Mouse (Mus musculus) adrenal gland, adult 2 months (tissue): ENCODE measurements around the gene Hs3st3a1. TPM values are rescaled to one million over a fixed set of nuclear protein-coding genes. Genes with fewer than 3 reads are reported as not detected.
A peak's percentile ranks its signal among the peaks of the same experiment; 100 is the strongest.

ENCODE experiments used
- DNase-seq: peaks from one replicate; pipeline ENCODE4 v3.0.0; 2021
- polyA plus RNA-seq: library from polyadenylated mRNA; depleted of rRNA; stranded (reverse); fragments of >200 nt; gene quantifications from 2 replicates; pipeline ENCODE4 v1.2.3, GENCODE M21; 2012
- total RNA-seq, 2 experiments: library from RNA; stranded (reverse); gene quantifications; 2 replicates each; pipeline ENCODE4 v1.2.3; 2021

Gene Hs3st3a1
- total and polyA plus RNA-seq, 3 experiments = 0.17 to 0.48 (median 0.26) TPM

- DNase-seq = no peak
These were observed 54.7 kb downstream of the Hs3st3a1 start for GRCm38 (mm10) chr11:64489587-64490433.

GRCm38 (mm10) chr11:64494448-64494847, 59.3 kb downstream of the Hs3st3a1 start:
- no peak for DNase-seq

GRCm38 (mm10) chr11:64495935-64496334, 60.8 kb downstream of the Hs3st3a1 start:
- peak; percentile 27 for DNase-seq

DNA sequence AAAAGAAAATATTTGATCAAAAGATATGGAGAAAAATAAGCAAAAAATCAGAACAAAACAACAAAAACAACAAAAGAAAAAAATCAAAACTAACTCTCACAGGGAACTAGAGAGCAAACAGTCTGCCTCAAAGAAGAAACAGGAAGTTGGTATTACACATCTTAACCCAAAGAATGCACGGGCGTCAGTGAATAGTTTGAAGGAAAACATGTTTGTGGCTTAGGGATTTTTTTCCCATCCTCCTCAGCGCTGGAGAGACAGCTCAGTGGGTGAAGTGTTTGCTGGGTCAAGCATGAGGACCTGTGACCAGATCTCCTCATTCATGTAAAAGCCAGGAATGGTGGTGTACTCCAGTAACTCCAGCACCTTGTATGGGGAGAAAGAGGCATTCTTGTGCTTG, 61.5 kb downstream of the Hs3st3a1 start:
- DNase-seq = no peak

- DNase-seq = no peak
These were observed 65.5 kb downstream of the Hs3st3a1 start for GRCm38 (mm10) chr11:64500536-64501112.

- no peak for DNase-seq
These were observed 67.9 kb downstream of the Hs3st3a1 start for GRCm38 (mm10) chr11:64503040-64503439.

GRCm38 (mm10) chr11:64505924-64506323, 70.8 kb downstream of the Hs3st3a1 start:
- no peak for DNase-seq

- DNase-seq = no peak
These were observed 71.9 kb downstream of the Hs3st3a1 start for GRCm38 (mm10) chr11:64507024-64507423.

DNA sequence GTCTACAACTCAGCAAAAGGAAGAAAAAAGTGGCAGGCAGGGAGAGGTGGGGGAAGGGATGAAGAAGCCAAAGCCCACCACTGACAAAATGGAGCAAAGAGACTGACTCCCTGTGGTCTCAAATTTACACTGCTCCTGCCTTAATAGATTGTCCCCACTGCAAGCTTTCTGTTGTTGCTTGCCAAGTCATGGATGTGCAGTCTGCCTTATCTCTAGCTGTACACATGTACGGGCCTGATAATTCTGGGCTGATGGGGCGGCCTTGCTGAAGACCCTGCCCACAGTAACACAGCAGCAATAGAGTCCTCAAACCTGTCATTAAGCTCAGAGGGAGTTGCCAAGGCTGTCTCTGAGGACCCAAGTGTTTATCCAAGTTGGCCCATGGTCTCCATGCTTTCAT, 74.0 kb downstream of the Hs3st3a1 start:
- no peak for DNase-seq

- DNase-seq = no peak
These were observed 77.2 kb downstream of the Hs3st3a1 start for GRCm38 (mm10) chr11:64512301-64512700.

DNA sequence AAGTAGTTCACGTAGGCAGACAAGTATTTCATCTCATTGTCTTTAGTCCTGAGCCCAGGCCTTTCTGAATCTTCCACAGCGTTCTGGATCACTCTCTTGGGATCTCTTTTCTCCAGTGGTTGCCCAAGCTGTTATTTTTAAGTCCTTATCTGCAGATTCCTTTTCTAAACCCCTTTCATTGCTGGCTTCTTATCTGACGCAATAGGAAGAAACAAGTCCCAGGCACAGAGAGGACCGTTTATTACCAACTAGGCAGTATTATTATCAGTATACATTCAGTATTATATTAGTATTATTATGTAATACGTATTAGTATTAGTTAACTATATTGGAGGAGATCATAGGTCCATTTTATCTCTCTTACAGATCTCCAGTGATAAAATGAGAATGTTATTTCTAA, 78.3 kb downstream of the Hs3st3a1 start:
- no peak for DNase-seq

DNA sequence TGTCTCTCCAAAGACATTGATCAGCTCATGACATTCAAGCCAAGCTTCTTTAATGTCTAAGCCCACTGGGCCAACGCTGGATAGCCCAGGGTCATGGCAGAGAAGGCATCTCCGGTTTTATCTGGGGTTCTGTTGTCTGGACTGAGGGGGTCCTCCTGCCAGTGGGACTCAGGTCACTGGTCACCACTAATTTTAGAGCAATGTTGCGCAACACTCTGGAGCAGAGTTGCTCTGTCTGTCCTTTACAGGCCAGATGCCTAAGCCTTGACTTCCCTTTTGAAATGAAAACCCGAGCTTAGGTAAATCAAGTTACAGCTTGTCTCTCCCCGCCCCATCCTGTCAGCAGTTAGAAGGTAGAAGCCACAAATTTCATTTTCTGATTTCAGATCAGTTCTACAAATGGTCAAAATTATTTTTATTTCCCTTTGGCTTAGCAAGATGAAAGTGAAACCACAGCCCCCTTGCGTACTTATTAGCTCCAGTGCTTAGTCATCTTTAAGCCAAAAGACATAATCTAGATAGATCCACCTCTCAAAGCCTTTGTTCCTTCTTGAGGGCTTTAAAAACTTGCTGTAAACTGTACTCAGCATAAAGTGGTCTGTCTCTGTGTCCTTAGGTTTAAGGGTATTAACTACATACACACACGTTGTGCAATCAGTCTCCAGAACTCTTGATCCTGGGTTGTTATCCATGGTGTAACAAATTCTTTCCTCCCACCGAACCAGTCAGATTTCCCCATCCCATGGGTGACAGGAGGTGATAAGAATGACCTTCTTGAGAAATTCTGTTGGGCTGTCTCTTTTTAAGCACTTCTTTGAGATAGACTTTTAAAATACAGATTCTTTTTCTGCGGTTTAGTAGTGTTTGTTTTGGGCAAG, 81.8 kb downstream of the Hs3st3a1 start:
- DNase-seq = no peak

GRCm38 (mm10) chr11:64518146-64518841, 83.2 kb downstream of the Hs3st3a1 start:
- DNase-seq = no peak

DNA sequence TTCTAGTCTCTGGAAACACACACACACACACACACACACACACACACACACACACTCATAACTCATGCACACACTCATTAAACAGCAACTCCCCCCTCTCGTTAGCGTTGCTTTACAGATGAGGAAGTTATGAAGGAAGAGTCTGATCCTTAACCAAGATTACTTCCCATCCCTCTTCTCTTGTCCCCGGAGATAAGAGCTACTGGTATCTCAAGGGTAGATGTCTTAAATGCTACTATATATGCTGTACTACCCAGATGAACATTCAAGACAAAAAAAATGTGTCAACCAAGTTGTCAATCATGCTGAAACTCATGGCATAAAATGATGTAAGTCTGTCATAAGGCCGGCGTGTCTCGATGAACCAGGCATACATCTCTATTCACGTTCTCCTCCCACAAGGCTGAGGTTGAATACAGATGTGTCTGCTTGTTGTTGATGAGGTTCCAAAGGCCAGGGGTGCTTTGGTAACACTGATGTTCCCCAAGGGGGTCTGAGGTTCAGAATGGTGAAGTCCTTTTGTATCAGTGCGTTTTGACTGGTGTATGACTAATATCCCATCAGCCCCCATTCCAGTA, 89.0 kb downstream of the Hs3st3a1 start:
- DNase-seq = no peak

- no peak for DNase-seq
These were observed 102.1 kb downstream of the Hs3st3a1 start for GRCm38 (mm10) chr11:64537230-64537629.

DNA sequence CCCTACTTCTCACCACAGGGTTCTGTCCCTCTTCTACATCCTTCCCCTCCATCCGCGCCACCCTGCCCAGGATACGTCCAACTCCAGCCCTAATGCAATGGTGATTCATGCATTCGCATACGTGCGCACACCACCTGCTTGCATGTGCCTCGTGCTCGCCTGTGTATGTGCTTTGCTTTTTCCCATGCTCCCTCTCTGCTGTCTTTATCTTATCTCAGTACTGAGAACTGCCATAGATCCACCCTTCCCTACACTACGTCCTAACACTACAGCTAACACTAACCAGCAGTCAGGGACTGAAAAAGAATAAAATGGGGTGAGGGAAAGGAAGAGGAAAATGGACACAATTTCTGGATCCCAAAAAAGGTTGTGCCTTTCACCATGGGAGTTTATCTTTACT, 106.7 kb downstream of the Hs3st3a1 start:
- DNase-seq = no peak

GRCm38 (mm10) chr11:64542335-64542734, 107.2 kb downstream of the Hs3st3a1 start:
- no peak for DNase-seq

GRCm38 (mm10) chr11:64543181-64543641, 108.1 kb downstream of the Hs3st3a1 start:
- DNase-seq = no peak

DNA sequence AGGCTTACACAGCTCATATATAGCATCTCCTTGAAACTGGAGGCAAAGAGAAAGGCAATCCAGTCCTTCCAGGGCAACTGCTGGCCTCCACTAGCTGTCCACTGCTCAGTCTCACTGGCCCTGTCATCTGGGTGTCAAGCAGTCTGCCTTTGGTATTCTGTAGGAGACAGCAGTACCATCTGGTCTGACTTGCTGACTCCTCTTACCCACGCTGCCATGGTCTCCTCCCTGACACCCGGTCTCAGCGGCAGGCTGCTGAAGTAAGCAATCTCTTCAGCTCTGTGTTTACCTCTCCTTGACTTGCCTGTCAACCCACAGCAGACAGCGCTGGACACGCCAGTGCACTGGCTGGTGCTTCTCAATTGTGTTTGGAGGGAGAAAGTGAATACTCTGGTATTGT, 109.1 kb downstream of the Hs3st3a1 start:
- DNase-seq = no peak

DNA sequence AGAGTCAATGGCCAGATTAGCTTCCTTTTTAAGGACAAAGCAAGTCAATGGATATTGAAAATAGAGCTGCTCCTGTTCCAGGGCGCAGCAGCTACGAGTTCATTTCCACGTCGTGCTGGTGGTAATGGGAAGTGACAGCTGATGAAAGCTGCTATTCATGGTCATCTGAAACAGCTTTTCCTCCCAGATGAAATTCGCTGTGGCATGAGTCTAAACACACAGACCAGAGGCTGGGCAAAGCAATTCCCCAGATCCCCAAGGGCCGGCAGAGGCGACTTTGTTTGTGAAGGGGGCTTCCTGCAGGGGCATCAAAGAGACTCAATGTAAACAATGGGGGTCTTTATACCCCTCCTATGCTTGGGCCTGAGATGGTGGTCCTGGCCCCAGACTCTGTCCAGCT, 114.2 kb downstream of the Hs3st3a1 start:
- no peak for DNase-seq

DNA sequence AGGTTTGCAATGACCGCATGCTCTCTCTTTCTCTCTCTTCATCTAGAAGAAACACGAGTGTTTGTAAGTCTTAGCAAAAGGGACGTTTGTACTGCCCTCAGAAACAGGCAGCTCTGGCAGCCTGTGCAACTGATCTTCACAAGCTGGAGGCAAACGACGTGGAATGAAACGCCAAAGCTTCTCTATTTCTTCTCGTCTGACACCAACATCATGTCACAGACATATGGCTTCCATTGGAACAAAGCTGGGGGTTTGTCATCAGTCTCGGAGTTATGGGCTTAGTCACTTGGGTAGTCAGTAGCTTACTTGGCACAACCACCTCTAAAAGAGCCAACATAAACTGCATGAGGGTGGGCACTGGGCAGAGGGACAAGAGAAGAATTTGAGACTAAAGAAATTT, 114.8 kb downstream of the Hs3st3a1 start:
- no peak for DNase-seq

GRCm38 (mm10) chr11:64558282-64558681, 123.2 kb downstream of the Hs3st3a1 start:
- no peak for DNase-seq
